Mouse (Mus musculus) neural tube, embryonic 14.5 days (tissue): ENCODE results near the gene Ttyh3. TPM values are rescaled to one million over a fixed set of nuclear protein-coding genes. Genes with fewer than 3 reads are reported as not detected.
"Not testable (repeated sequence)": the region's sequence is repeated elsewhere in the genome, so short reads cannot be mapped to it uniquely, and the experiment has no call there.

Experiments
- ATAC-seq: fragments of 200-750 bp; cut with Nextera tagmentation; 2 replicates; pipeline ENCODE4 v1.8.0; 2017; ENCODE audit warnings: low read depth, mild to moderate bottlenecking, moderate TSS enrichment, moderate library complexity
- H3K27ac ChIP-seq: fragments of 300-500 bp; sonication (generic); 2 replicates; pipeline ENCODE4 v1.5.1; 2014; ENCODE audit warnings: low read depth, mild to moderate bottlenecking, control low read depth, low read length, moderate library complexity, mixed read lengths
- H3K27me3 ChIP-seq: fragments of 300-500 bp; sonication (generic); 2 replicates; pipeline ENCODE4 v1.6.1; 2014; ENCODE audit warnings: low read length; ENCODE audit not compliant: control insufficient read depth, insufficient read depth
- H3K36me3 ChIP-seq: fragments of 300-500 bp; sonication (generic); 2 replicates; pipeline ENCODE4 v1.6.1; 2014; ENCODE audit warnings: low read length, mixed read lengths; ENCODE audit not compliant: control insufficient read depth, insufficient read depth
- H3K4me1 ChIP-seq: fragments of 300-500 bp; sonication (generic); 2 replicates; pipeline ENCODE4 v1.6.1; 2014; ENCODE audit warnings: low read length; ENCODE audit not compliant: control insufficient read depth, insufficient read depth
- H3K4me2 ChIP-seq: fragments of 300-500 bp; sonication (generic); 2 replicates; pipeline ENCODE4 v1.6.1; 2014; ENCODE audit warnings: mild to moderate bottlenecking, low read depth, low read length, control low read depth
- H3K4me3 ChIP-seq: fragments of 300-500 bp; sonication (generic); 2 replicates; pipeline ENCODE4 v1.5.1; 2014; ENCODE audit warnings: low read depth, low read length, control low read depth, mixed read lengths
- H3K9ac ChIP-seq: fragments of 300-500 bp; sonication (generic); replicated peaks from 2 replicates; pipeline ENCODE4 v1.6.1; 2014; ENCODE audit warnings: low read depth, mild to moderate bottlenecking, control low read depth, low read length, mixed read lengths
- H3K9me3 ChIP-seq: fragments of 300-500 bp; sonication (generic); 2 replicates; pipeline ENCODE4 v1.6.1; 2016; ENCODE audit warnings: low read length; ENCODE audit not compliant: control insufficient read depth
- WGBS: fragments of 180-500 bp; shearing (Covaris S2); extraction: QIAGEN DNeasy Blood & Tissue Kit; methylation state at CpG from one replicate; pipeline ENCODE4 v1.1.7; 2014; 5-methylcytosine and 5-hydroxymethylcytosine counted together
- polyA plus RNA-seq: library from polyadenylated mRNA; unstranded; fragments of >200 nt; fragmentation: Nextera tagmentation; extraction: Ambion mirVana; gene quantifications from 2 replicates; pipeline ENCODE4 v1.2.1, GENCODE M21; 2014

Ttyh3 gene
- polyA plus RNA-seq, 1 experiment from 2014 or later: 89.4 TPM

DNA sequence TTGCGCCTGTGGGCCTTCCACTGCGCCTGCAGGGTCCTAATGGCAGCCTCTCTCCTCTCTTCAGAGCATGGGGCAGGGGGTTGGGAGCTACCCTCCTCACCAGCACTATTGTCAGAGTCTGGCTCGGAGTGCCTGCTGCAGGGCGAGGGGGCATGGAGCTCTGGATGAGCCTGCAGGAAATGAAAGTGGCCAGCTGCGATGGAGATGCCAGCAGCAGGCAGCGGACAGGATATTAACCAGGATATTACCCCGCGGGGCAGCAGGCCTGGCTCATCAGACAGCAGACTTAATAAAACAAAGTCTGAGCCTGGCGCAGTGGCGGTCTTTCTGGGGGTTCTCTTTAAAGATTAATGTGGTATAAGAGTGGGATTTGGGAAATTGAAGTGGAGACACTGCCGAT is 26.2 kb upstream of the Ttyh3 start:
- Histone ChIP-seq H3K4me2 (no peak overlapping the region), H3K9ac (no peak overlapping the region), H3K9me3 (no peaks in the 10 kb centered on the region), H3K36me3 (peaks cover 15% of the 10 kb centered on the region), H3K27me3 (no peaks in the 10 kb centered on the region), H3K27ac (peak overlapping the region; percentile 50; the same call in 1 of the 2 replicates), H3K4me1 (no peaks in the 10 kb centered on the region), H3K4me3 (no peak overlapping the region)
- 66% methylated on average over 11 of the region's 11 CpGs for WGBS
- no peak for ATAC-seq

GRCm38 (mm10) chr5:140674036-140674435 is 25.2 kb upstream of the Ttyh3 start:
- Histone ChIP-seq H3K9me3 (no peaks in the 10 kb centered on the region), H3K27me3 (no peaks in the 10 kb centered on the region), H3K4me2 (no peak overlapping the region), H3K27ac (no peak overlapping the region), H3K4me3 (no peak overlapping the region), H3K36me3 (peaks cover 20% of the 10 kb centered on the region), H3K9ac (no peak overlapping the region), H3K4me1 (no peaks in the 10 kb centered on the region)
- ATAC-seq: no peak
- 84% methylated on average over 17 of the region's 17 CpGs for WGBS

DNA sequence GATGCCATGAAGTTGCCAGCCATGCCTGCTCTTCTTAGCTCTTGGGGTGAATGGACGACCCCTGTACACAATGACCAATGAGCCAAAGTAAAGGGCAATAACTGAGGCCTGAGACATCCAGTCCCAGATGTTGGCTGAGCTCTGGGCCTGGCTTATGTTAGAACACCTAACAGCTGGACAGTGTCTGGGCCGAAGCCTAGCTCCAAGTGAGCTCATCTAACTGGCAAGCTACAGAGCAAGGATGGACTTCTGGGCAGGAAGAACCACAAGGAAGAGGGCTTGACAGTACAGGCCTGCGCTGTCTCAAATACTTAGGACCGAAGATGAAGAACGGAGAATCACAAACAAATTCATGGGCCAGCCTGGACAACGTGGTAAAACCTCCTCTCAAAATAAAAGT is 23.8 kb upstream of the Ttyh3 start:
- WGBS: 94% methylated on average over 6 of the region's 6 CpGs
- H3K9ac ChIP-seq, H3K27ac ChIP-seq, ATAC-seq, H3K4me1 ChIP-seq, H3K4me3 ChIP-seq, H3K27me3 ChIP-seq, H3K9me3 ChIP-seq, H3K4me2 ChIP-seq: not testable (repeated sequence)
- H3K36me3 ChIP-seq: peaks cover 25% of the 10 kb centered on the region

GRCm38 (mm10) chr5:140672115-140672514 is 23.3 kb upstream of the Ttyh3 start:
- no peak overlapping the region for H3K27ac ChIP-seq
- peaks cover 25% of the 10 kb centered on the region for H3K36me3 ChIP-seq
- H3K9ac ChIP-seq: no peak overlapping the region
- no peaks in the 10 kb centered on the region for H3K27me3 ChIP-seq
- no peak overlapping the region for H3K4me2 ChIP-seq
- no peaks in the 10 kb centered on the region for H3K9me3 ChIP-seq
- no peaks in the 10 kb centered on the region for H3K4me1 ChIP-seq
- H3K4me3 ChIP-seq: no peak overlapping the region
- no peak for ATAC-seq
- WGBS: 94% methylated on average over 6 of the region's 6 CpGs

GRCm38 (mm10) chr5:140663621-140664180 is 14.9 kb upstream of the Ttyh3 start:
- H3K9ac ChIP-seq: no peak overlapping the region
- no peak overlapping the region for H3K27ac ChIP-seq
- H3K4me3 ChIP-seq: no peak overlapping the region
- peaks cover 11% of the 10 kb centered on the region; the same call in 1 of the 2 replicates for H3K4me1 ChIP-seq
- H3K27me3 ChIP-seq: no peaks in the 10 kb centered on the region
- ATAC-seq: no peak
- H3K4me2 ChIP-seq: no peak overlapping the region
- peaks cover 8% of the 10 kb centered on the region; the same call in 1 of the 2 replicates for H3K36me3 ChIP-seq
- H3K9me3 ChIP-seq: no peaks in the 10 kb centered on the region
- WGBS: 57% methylated on average over 7 of the region's 7 CpGs

- Histone ChIP-seq H3K27me3 (no peaks in the 10 kb centered on the region), H3K9me3 (no peaks in the 10 kb centered on the region), H3K4me3 (no peak overlapping the region), H3K36me3 (peaks cover 7% of the 10 kb centered on the region; the same call in 1 of the 2 replicates), H3K27ac (no peak overlapping the region), H3K4me2 (no peak overlapping the region), H3K9ac (no peak overlapping the region), H3K4me1 (peaks cover 11% of the 10 kb centered on the region; the same call in 1 of the 2 replicates)
- no peak for ATAC-seq
- 68% methylated on average over 17 of the region's 17 CpGs for WGBS
Observed at GRCm38 (mm10) chr5:140662741-140663592, 14.1 kb upstream of the Ttyh3 start.

- H3K4me1 ChIP-seq: peaks cover 11% of the 10 kb centered on the region; the same call in 1 of the 2 replicates
- H3K36me3 ChIP-seq: peaks cover 7% of the 10 kb centered on the region; the same call in 1 of the 2 replicates
- no peaks in the 10 kb centered on the region for H3K9me3 ChIP-seq
- no peak overlapping the region for H3K9ac ChIP-seq
- H3K27ac ChIP-seq: no peak overlapping the region
- no peak overlapping the region for H3K4me3 ChIP-seq
- H3K4me2 ChIP-seq: no peak overlapping the region
- no peaks in the 10 kb centered on the region for H3K27me3 ChIP-seq
- WGBS: 45% methylated on average over 12 of the region's 12 CpGs
- no peak for ATAC-seq
Observed at GRCm38 (mm10) chr5:140661875-140662643, 13.2 kb upstream of the Ttyh3 start.

- H3K4me1 ChIP-seq: peaks cover 11% of the 10 kb centered on the region; the same call in 1 of the 2 replicates
- H3K4me2 ChIP-seq: no peak overlapping the region
- no peak overlapping the region for H3K27ac ChIP-seq
- ATAC-seq: no peak
- no peaks in the 10 kb centered on the region for H3K27me3 ChIP-seq
- no peaks in the 10 kb centered on the region for H3K9me3 ChIP-seq
- H3K4me3 ChIP-seq: no peak overlapping the region
- H3K36me3 ChIP-seq: peaks cover 7% of the 10 kb centered on the region; the same call in 1 of the 2 replicates
- 64% methylated on average over 8 of the region's 8 CpGs for WGBS
- no peak overlapping the region for H3K9ac ChIP-seq
Observed at GRCm38 (mm10) chr5:140661427-140661826, 12.6 kb upstream of the Ttyh3 start.
